Mouse (Mus musculus) small intestine, adult 2 months (tissue): ENCODE measurements around the gene Rack1. TPM values are rescaled to one million over a fixed set of nuclear protein-coding genes. Genes with fewer than 3 reads are reported as not detected.
A peak's percentile ranks its signal among the peaks of the same experiment; 100 is the strongest.
"Not testable (repeated sequence)": the region's sequence is repeated elsewhere in the genome, so short reads cannot be mapped to it uniquely, and the experiment has no call there.

Source experiments
- H3K27ac ChIP-seq: fragments of 200-500 bp; 2 replicates; pipeline ENCODE4 v1.5.1; 2012; ENCODE audit warnings: low read depth, low read length, control low read depth, inconsistent platforms; ENCODE audit not compliant: insufficient read depth
- H3K27me3 ChIP-seq: fragments of 200-500 bp; 2 replicates; pipeline ENCODE4 v1.6.1; 2012; ENCODE audit warnings: mild to moderate bottlenecking, moderate library complexity, low read length, inconsistent platforms; ENCODE audit not compliant: control insufficient read depth, insufficient read depth
- H3K36me3 ChIP-seq: fragments of 200-500 bp; 2 replicates; pipeline ENCODE4 v1.6.1; 2012; ENCODE audit warnings: mild to moderate bottlenecking, low read length, control low read depth, inconsistent platforms; ENCODE audit not compliant: control insufficient read depth, insufficient read depth
- H3K4me1 ChIP-seq: fragments of 200-500 bp; 2 replicates; pipeline ENCODE4 v1.6.1; 2012; ENCODE audit warnings: low read length, inconsistent platforms, mixed read lengths; ENCODE audit not compliant: control insufficient read depth, insufficient read depth, insufficient read length
- H3K4me3 ChIP-seq: fragments of 200-500 bp; 2 replicates; pipeline ENCODE4 v1.5.1; 2012; ENCODE audit warnings: low read depth, mild to moderate bottlenecking, control low read depth, inconsistent platforms, low read length, moderate library complexity
- CTCF ChIP-seq: fragments of 200-500 bp; IDR thresholded peaks from 2 replicates; pipeline ENCODE4 v1.5.1; 2012; ENCODE audit warnings: low read depth, mild to moderate bottlenecking, control low read depth, inconsistent platforms, low read length, moderate library complexity, mixed read lengths; ENCODE audit not compliant: insufficient replicate concordance, insufficient read length; ENCODE audit errors: extremely low read depth
- POLR2A ChIP-seq: fragments of 200-500 bp; IDR thresholded peaks from 2 replicates; pipeline ENCODE4 v1.6.1; 2012; ENCODE audit warnings: low read depth, mild to moderate bottlenecking, control low read depth, inconsistent platforms, low read length, moderate library complexity
- WGBS: fragments of 180-500 bp; shearing (Covaris S2); methylation state at CpG from one replicate; pipeline ENCODE4 v1.1.7; 2018; 5-methylcytosine and 5-hydroxymethylcytosine counted together
- polyA plus RNA-seq: library from polyadenylated mRNA; depleted of rRNA; stranded (reverse); fragments of >200 nt; gene quantifications from 2 replicates; pipeline ENCODE4 v1.2.3, GENCODE M21; 2012

Rack1 gene
- polyA plus RNA-seq, 1 experiment, result 1,553 TPM

GRCm38 (mm10) chr11:48838879-48839680 lies 38.9 kb downstream of the Rack1 start:
- no peaks in the 10 kb centered on the region for H3K36me3 ChIP-seq
- H3K4me1 ChIP-seq, result peaks cover 9% of the 10 kb centered on the region
- H3K27me3 ChIP-seq, result no peaks in the 10 kb centered on the region
- no peak for TF ChIP-seq CTCF
- TF ChIP-seq POLR2A, result no peak
- 85% methylated on average over 10 of the region's 10 CpGs for WGBS
- peak overlapping the region; percentile 83 for H3K27ac ChIP-seq
- H3K4me3 ChIP-seq, result no peak overlapping the region

DNA sequence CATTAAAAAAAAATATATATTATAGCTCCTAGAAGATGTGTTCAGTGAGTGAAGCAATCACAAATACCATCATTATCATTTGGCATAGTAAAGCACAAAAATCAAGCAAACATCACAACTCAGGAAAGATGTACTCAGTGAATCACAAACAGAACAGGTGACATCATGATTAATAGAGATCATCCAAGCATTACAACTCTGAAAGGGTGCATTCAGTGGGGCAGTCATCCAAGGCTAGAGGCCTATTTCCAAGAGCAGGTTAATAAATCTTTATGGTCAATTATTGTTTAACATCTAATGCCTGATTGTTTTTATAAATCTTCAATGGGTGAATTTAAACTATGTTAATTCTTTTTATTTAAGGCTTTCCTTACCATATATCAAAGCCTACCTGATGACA lies 40.7 kb downstream of the Rack1 start:
- no peak for TF ChIP-seq CTCF
- TF ChIP-seq POLR2A, result no peak
- Histone ChIP-seq H3K36me3 (no peaks in the 10 kb centered on the region), H3K4me3 (no peak overlapping the region), H3K27ac (no peak overlapping the region), H3K27me3 (no peaks in the 10 kb centered on the region), H3K4me1 (peaks cover 9% of the 10 kb centered on the region)

DNA sequence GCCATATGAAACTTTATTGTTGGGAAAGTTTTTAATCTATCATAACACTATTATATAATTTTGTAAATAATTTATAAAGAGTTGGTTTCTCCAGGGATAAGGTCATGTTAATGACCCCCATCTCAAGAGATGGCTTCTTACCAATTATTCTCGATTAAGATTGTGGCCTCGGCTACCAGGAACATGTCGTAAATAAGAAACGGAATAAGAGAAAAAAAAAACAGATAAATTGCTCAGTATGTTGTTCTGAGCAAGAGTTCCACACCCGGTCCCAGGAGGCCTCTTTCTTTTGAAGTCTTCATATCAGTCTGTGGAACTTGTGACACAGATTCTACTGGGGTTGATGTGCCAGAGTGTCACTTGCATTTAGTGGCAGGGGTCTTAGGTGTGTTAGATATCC lies 41.1 kb downstream of the Rack1 start:
- Histone ChIP-seq H3K4me3 (no peak overlapping the region), H3K27ac (no peak overlapping the region), H3K4me1 (peaks cover 9% of the 10 kb centered on the region), H3K27me3 (no peaks in the 10 kb centered on the region), H3K36me3 (no peaks in the 10 kb centered on the region)
- TF ChIP-seq POLR2A, result no peak
- TF ChIP-seq CTCF, result no peak
- 41% methylated on average over 5 of the region's 5 CpGs for WGBS

DNA sequence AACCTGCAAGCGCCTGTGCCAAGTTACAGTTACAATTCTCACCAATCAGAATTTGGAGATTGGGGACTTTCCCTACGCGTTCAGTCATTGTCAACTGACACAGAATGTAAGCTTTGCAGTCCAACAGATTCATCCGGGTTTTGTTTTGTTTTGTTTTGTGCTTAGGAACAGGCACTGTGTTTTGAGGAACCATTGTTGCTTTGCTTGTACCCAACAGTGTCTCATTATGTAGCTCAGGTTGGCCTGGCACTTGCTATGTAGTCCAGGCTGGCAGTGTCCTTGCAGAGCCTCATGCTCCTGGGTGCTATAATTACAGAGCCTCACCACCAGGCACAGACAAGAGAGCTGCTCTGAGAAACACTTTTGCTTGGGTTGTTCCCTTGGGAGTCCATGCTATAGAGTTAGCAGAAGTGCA lies 42.3 kb downstream of the Rack1 start:
- 83% methylated on average over 4 of the region's 4 CpGs for WGBS
- Histone ChIP-seq H3K36me3 (no peaks in the 10 kb centered on the region), H3K27me3 (no peaks in the 10 kb centered on the region), H3K27ac (no peak overlapping the region), H3K4me3 (no peak overlapping the region), H3K4me1 (peaks cover 5% of the 10 kb centered on the region)
- TF ChIP-seq CTCF, result no peak
- no peak for TF ChIP-seq POLR2A

GRCm38 (mm10) chr11:48843202-48843601 lies 43.1 kb downstream of the Rack1 start:
- Histone ChIP-seq H3K36me3 (no peaks in the 10 kb centered on the region; the same call in 1 of the 2 replicates), H3K27ac (no peak overlapping the region), H3K4me3 (no peak overlapping the region), H3K4me1 (peaks cover 5% of the 10 kb centered on the region), H3K27me3 (no peaks in the 10 kb centered on the region)
- 41% methylated on average over 11 of the region's 11 CpGs for WGBS
- no peak for TF ChIP-seq POLR2A
- TF ChIP-seq CTCF, result no peak

GRCm38 (mm10) chr11:48844309-48844708 lies 44.2 kb downstream of the Rack1 start:
- TF ChIP-seq CTCF, result no peak
- no peak for TF ChIP-seq POLR2A
- Histone ChIP-seq H3K4me1 (no peaks in the 10 kb centered on the region), H3K36me3 (no peaks in the 10 kb centered on the region; the same call in 1 of the 2 replicates), H3K27me3 (no peaks in the 10 kb centered on the region), H3K4me3 (no peak overlapping the region), H3K27ac (no peak overlapping the region)
- WGBS, result 67% methylated on average over 6 of the region's 6 CpGs

DNA sequence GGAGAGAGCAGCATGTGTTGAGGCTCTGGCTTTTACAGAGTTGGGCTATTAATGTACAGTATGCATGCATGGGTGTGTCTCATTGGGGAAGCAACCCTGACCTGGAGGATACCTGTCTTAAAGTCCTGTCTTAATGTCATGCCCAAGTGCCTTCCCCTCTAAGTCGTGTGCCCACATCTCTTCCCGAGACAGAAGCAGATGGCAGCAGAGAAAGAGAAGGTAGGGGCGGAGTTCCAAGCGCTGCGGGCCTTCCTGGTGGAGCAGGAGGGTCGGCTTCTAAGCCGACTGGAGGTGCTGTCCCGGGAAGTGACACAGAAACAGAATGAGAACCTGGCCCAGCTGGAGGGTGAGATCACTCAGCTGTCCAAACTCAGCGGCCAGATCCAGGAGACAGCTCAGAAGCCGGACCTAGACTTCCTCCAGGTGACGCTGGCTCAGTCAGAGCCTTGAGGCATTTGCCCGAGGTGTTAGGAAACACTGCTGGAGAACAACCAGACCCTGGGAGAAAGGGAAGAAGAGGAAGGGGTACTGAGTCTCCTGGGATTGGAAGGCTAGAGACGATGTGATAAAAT lies 45.2 kb downstream of the Rack1 start:
- WGBS, result 30% methylated on average over 13 of the region's 13 CpGs
- Histone ChIP-seq H3K27me3 (no peaks in the 10 kb centered on the region), H3K4me3 (no peak overlapping the region), H3K36me3 (no peaks in the 10 kb centered on the region; the same call in 1 of the 2 replicates), H3K4me1 (no peaks in the 10 kb centered on the region), H3K27ac (no peak overlapping the region)
- no peak for TF ChIP-seq POLR2A
- TF ChIP-seq CTCF, result no peak

GRCm38 (mm10) chr11:48846362-48846761 lies 46.2 kb downstream of the Rack1 start:
- WGBS, result 83% methylated on average over 2 of the region's 2 CpGs
- H3K36me3 ChIP-seq, H3K4me1 ChIP-seq, H3K27me3 ChIP-seq, H3K27ac ChIP-seq, H3K4me3 ChIP-seq: not testable (repeated sequence)
